Mouse (Mus musculus) midbrain, postnatal 0 days (tissue): ENCODE measurements around the gene Dcp1b. TPM values are rescaled to one million over a fixed set of nuclear protein-coding genes. Genes with fewer than 3 reads are reported as not detected.

ENCODE experiments used
- ATAC-seq: fragments of 200-750 bp; cut with Nextera tagmentation; 2 replicates; pipeline ENCODE4 v1.8.0; 2017; ENCODE audit warnings: moderate number of reproducible peaks, mild to moderate bottlenecking, moderate TSS enrichment, moderate library complexity; ENCODE audit not compliant: low FRiP score
- DNase-seq: peaks from one replicate; pipeline ENCODE4 v3.0.0-alpha.2; 2015; ENCODE audit warnings: low spot score
- H3K27ac ChIP-seq: fragments of 300-500 bp; sonication (generic); 2 replicates; pipeline ENCODE4 v1.5.1; 2014; ENCODE audit warnings: low read depth, mild to moderate bottlenecking, low read length, mixed read lengths
- H3K27me3 ChIP-seq: fragments of 300-500 bp; sonication (generic); 2 replicates; pipeline ENCODE4 v1.6.1; 2014; ENCODE audit warnings: low read length, control low read depth, mixed read lengths; ENCODE audit not compliant: insufficient read depth
- H3K36me3 ChIP-seq: fragments of 300-500 bp; sonication (generic); 2 replicates; pipeline ENCODE4 v1.6.1; 2014; ENCODE audit warnings: low read length, control low read depth, mixed read lengths; ENCODE audit not compliant: insufficient read depth
- H3K4me1 ChIP-seq: fragments of 300-500 bp; sonication (generic); 2 replicates; pipeline ENCODE4 v1.6.1; 2014; ENCODE audit warnings: mild to moderate bottlenecking, control low read depth, antibody characterized with exemption, low read length, mixed read lengths; ENCODE audit not compliant: insufficient read depth
- H3K4me2 ChIP-seq: fragments of 300-500 bp; sonication (generic); 2 replicates; pipeline ENCODE4 v1.6.1; 2014; ENCODE audit warnings: low read depth, mild to moderate bottlenecking, low read length, mixed read lengths; ENCODE audit not compliant: poor library complexity, severe bottlenecking
- H3K4me3 ChIP-seq: fragments of 300-500 bp; sonication (generic); 2 replicates; pipeline ENCODE4 v1.5.1; 2014; ENCODE audit warnings: low read depth, mild to moderate bottlenecking, low read length, moderate library complexity
- H3K9ac ChIP-seq: fragments of 300-500 bp; sonication (generic); replicated peaks from 2 replicates; pipeline ENCODE4 v1.6.1; 2014; ENCODE audit warnings: mild to moderate bottlenecking, low read length, moderate library complexity, mixed read lengths; ENCODE audit not compliant: poor library complexity, severe bottlenecking
- H3K9me3 ChIP-seq: fragments of 300-500 bp; sonication (generic); 2 replicates; pipeline ENCODE4 v1.6.1; 2016; ENCODE audit warnings: low read length, control low read depth
- CTCF ChIP-seq: IDR thresholded peaks from 2 replicates; pipeline ENCODE4 v1.5.1; 2016; ENCODE audit warnings: antibody characterized with exemption, mild to moderate bottlenecking
- WGBS: fragments of 180-500 bp; shearing (Covaris S2); extraction: QIAGEN DNeasy Blood & Tissue Kit; methylation state at CpG from one replicate; pipeline ENCODE4 v1.1.7; 2014; 5-methylcytosine and 5-hydroxymethylcytosine counted together
- polyA plus RNA-seq: library from polyadenylated mRNA; unstranded; fragments of >200 nt; fragmentation: Nextera tagmentation; extraction: Ambion mirVana; gene quantifications from 2 replicates; pipeline ENCODE4 v1.2.1, GENCODE M21; 2015
- total RNA-seq: library from RNA; depleted of rRNA; stranded (reverse); fragments of >200 nt; gene quantifications from 2 replicates; pipeline ENCODE4 v1.2.3, GENCODE M21; 2014

Gene Dcp1b
- total and polyA plus RNA-seq, 2 experiments from 2014 or later: 11.7 to 22.6 TPM

GRCm38 (mm10) chr6:119213375-119213774 is 38.3 kb downstream of the Dcp1b start:
- 90% methylated on average over 5 of the region's 5 CpGs for WGBS
- Histone ChIP-seq H3K27ac (no peak overlapping the region), H3K9ac (no peak overlapping the region), H3K36me3 (peaks cover 28% of the 10 kb centered on the region), H3K4me2 (no peak overlapping the region), H3K27me3 (no peaks in the 10 kb centered on the region), H3K4me3 (no peak overlapping the region), H3K4me1 (no peaks in the 10 kb centered on the region), H3K9me3 (no peaks in the 10 kb centered on the region)
- no peak for TF ChIP-seq CTCF
- DNase-seq (no peak), ATAC-seq (no peak)

GRCm38 (mm10) chr6:119214190-119214589 is 39.1 kb downstream of the Dcp1b start:
- no peak for TF ChIP-seq CTCF
- H3K4me1 ChIP-seq: no peaks in the 10 kb centered on the region
- H3K36me3 ChIP-seq: peaks cover 32% of the 10 kb centered on the region
- no peak for ATAC-seq
- DNase-seq: no peak
- 80% methylated on average over 6 of the region's 6 CpGs for WGBS
- no peak overlapping the region for H3K27ac ChIP-seq
- no peak overlapping the region for H3K4me2 ChIP-seq
- no peaks in the 10 kb centered on the region for H3K27me3 ChIP-seq
- H3K9me3 ChIP-seq: no peaks in the 10 kb centered on the region
- H3K9ac ChIP-seq: no peak overlapping the region
- H3K4me3 ChIP-seq: no peak overlapping the region

GRCm38 (mm10) chr6:119215040-119215613 is 40.1 kb downstream of the Dcp1b start:
- ATAC-seq: no peak

GRCm38 (mm10) chr6:119217661-119218060 is 42.6 kb downstream of the Dcp1b start:
- H3K27me3 ChIP-seq: no peaks in the 10 kb centered on the region
- no peaks in the 10 kb centered on the region for H3K9me3 ChIP-seq
- no peak for TF ChIP-seq CTCF
- no peak overlapping the region for H3K4me2 ChIP-seq
- H3K9ac ChIP-seq: no peak overlapping the region
- no peak overlapping the region for H3K4me3 ChIP-seq
- WGBS: 79% methylated on average over 4 of the region's 4 CpGs
- peaks cover 35% of the 10 kb centered on the region for H3K36me3 ChIP-seq
- DNase-seq (no peak), ATAC-seq (no peak)
- H3K4me1 ChIP-seq: no peaks in the 10 kb centered on the region
- no peak overlapping the region for H3K27ac ChIP-seq

More at GRCm38 (mm10) chr6:119215040-119215613, 40.1 kb downstream of the Dcp1b start:
- Histone ChIP-seq H3K9me3 (no peaks in the 10 kb centered on the region), H3K27me3 (no peaks in the 10 kb centered on the region), H3K27ac (no peak overlapping the region), H3K4me2 (no peak overlapping the region), H3K4me1 (no peaks in the 10 kb centered on the region), H3K4me3 (no peak overlapping the region), H3K9ac (no peak overlapping the region), H3K36me3 (peaks cover 35% of the 10 kb centered on the region)
- DNase-seq: no peak
- 97% methylated on average over 10 of the region's 10 CpGs for WGBS
- no peak for TF ChIP-seq CTCF

- TF ChIP-seq CTCF: no peak
- Histone ChIP-seq H3K36me3 (peaks cover 35% of the 10 kb centered on the region), H3K9me3 (no peaks in the 10 kb centered on the region), H3K4me1 (no peaks in the 10 kb centered on the region), H3K27ac (no peak overlapping the region), H3K4me3 (no peak overlapping the region), H3K27me3 (no peaks in the 10 kb centered on the region), H3K9ac (no peak overlapping the region), H3K4me2 (no peak overlapping the region)
- no peak for ATAC-seq
- 86% methylated on average over 5 of the region's 5 CpGs for WGBS
- no peak for DNase-seq
These were observed 43.5 kb downstream of the Dcp1b start for GRCm38 (mm10) chr6:119218591-119218990.

- Histone ChIP-seq H3K27ac (no peak overlapping the region), H3K36me3 (peaks cover 32% of the 10 kb centered on the region), H3K9ac (no peak overlapping the region), H3K27me3 (no peaks in the 10 kb centered on the region), H3K4me3 (no peak overlapping the region), H3K4me2 (no peak overlapping the region), H3K9me3 (no peaks in the 10 kb centered on the region), H3K4me1 (no peaks in the 10 kb centered on the region)
- ATAC-seq (no peak), DNase-seq (no peak)
- WGBS: 61% methylated on average over 15 of the region's 15 CpGs
- TF ChIP-seq CTCF: no peak
These were observed 44.3 kb downstream of the Dcp1b start for GRCm38 (mm10) chr6:119219237-119219870.
